In the genomic region with DNA sequence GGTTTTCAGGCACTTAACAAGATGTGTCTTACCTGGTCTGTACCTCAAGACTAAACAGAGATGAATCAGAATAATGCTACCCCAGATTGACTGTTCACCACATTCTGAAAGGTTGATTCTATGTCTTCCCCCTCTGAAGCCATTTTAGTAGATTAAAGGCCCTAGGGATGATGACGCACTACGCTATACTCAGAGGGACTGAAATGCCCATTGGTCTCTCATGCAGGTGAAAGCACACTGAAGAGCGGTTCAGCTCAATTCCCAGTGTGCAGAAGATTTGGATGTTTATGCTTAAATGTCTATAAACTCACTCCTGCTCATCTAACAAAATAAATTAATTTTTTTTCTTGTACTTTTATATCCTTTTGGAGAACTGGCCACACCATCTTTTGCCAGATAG, we compare ENCODE assay signal across 39 mouse cellular contexts. TPM values are rescaled to one million over a fixed set of nuclear protein-coding genes. Genes with fewer than 3 reads are reported as not detected.
"Had no signal": no experiment of that assay in that cellular context is flagged by ENCODE, and none has a peak within 500 bp of the region (broad histone marks: within the 10 kb centered on the region; RNA-seq: fewer than 3 reads in every experiment).

Olfr586 (minus strand) TSS at position 101 of the 400 bp plus-strand sequence.

- H3K36me3 ChIP-seq: embryonic facial prominence, embryonic 10.5 days; embryonic facial prominence, embryonic 12.5 days; embryonic facial prominence, embryonic 13.5 days; embryonic facial prominence, embryonic 15.5 days; forebrain, embryonic 10.5 days; forebrain, embryonic 12.5 days; forebrain, embryonic 15.5 days; heart, embryonic 10.5 days had no signal

- H3K9ac ChIP-seq: embryonic facial prominence, embryonic 12.5 days; embryonic facial prominence, embryonic 13.5 days; embryonic facial prominence, embryonic 15.5 days; forebrain, embryonic 12.5 days; forebrain, embryonic 13.5 days; forebrain, embryonic 15.5 days; forebrain, postnatal 0 days had no signal

- H3K27ac ChIP-seq: embryonic facial prominence, embryonic 10.5 days; embryonic facial prominence, embryonic 12.5 days; embryonic facial prominence, embryonic 13.5 days; embryonic facial prominence, embryonic 15.5 days; forebrain, embryonic 10.5 days; forebrain, embryonic 12.5 days; forebrain, embryonic 13.5 days; forebrain, embryonic 15.5 days; gastrocnemius, adult 2 months; heart, embryonic 10.5 days had no signal

- H3K27me3 ChIP-seq: embryonic facial prominence, embryonic 12.5 days; embryonic facial prominence, embryonic 13.5 days; embryonic facial prominence, embryonic 15.5 days; forebrain, embryonic 12.5 days; forebrain, embryonic 13.5 days; forebrain, embryonic 15.5 days had no signal

- H3K4me1 ChIP-seq: embryonic facial prominence, embryonic 10.5 days; embryonic facial prominence, embryonic 12.5 days; embryonic facial prominence, embryonic 13.5 days; embryonic facial prominence, embryonic 15.5 days; forebrain, embryonic 10.5 days; forebrain, embryonic 12.5 days; forebrain, embryonic 13.5 days; forebrain, embryonic 15.5 days; heart, embryonic 10.5 days had no signal

- DNase-seq: cerebellum, adult 8-10 months; cerebellum, adult 9-10 months; cerebellum, adult 9-11 months; cerebellum, postnatal 10 days; cerebellum, postnatal 14 days; cerebellum, postnatal 25 days; cerebellum, postnatal 36 days; embryo, embryonic 11 days; forebrain, postnatal 0 days; gastrocnemius, adult 2 months; gastrocnemius, postnatal 10 days; gastrocnemius, postnatal 14 days; gastrocnemius, postnatal 25 days; gastrocnemius, postnatal 36 days; heart, adult 18-20 months had no signal

- H3K4me3 ChIP-seq: embryonic facial prominence, embryonic 10.5 days; embryonic facial prominence, embryonic 12.5 days; embryonic facial prominence, embryonic 13.5 days; embryonic facial prominence, embryonic 15.5 days; erythroblast, embryonic 14.5 days; forebrain, embryonic 10.5 days; forebrain, embryonic 12.5 days; forebrain, embryonic 13.5 days; forebrain, embryonic 15.5 days; gastrocnemius, adult 2 months; heart, embryonic 10.5 days had no signal

RNA-seq across cellular contexts. Expression of gene Olfr586, which starts in this region (rescaled TPM):
- total RNA-seq: common myeloid progenitor, adult 5-6 weeks; forebrain, postnatal 0 days; gastrocnemius, adult 18-20 months; gastrocnemius, adult 2 months; gastrocnemius, adult 8-10 months; gastrocnemius, postnatal 10 days; gastrocnemius, postnatal 14 days; gastrocnemius, postnatal 25 days; gastrocnemius, postnatal 36 days; gastrocnemius, postnatal 4 days; granulocyte monocyte progenitor cell, adult 5-6 weeks; heart, adult 18-20 months; heart, adult 8-10 months had no signal
- polyA plus RNA-seq: cortical plate, adult 2 months; embryonic facial prominence, embryonic 10.5 days; embryonic facial prominence, embryonic 11.5 days; embryonic facial prominence, embryonic 12.5 days; embryonic facial prominence, embryonic 13.5 days; embryonic facial prominence, embryonic 14.5 days; embryonic facial prominence, embryonic 15.5 days; erythroblast, embryonic 14.5 days; forebrain, embryonic 10.5 days; forebrain, embryonic 11.5 days; forebrain, embryonic 12.5 days; forebrain, embryonic 13.5 days; forebrain, embryonic 14.5 days; forebrain, embryonic 15.5 days; forebrain, embryonic 16.5 days; forebrain, postnatal 0 days; frontal cortex, adult 2 months; gonadal fat pad, adult 2 months; heart, embryonic 10.5 days had no signal
